Mouse (Mus musculus) spleen, adult 2 months (tissue): ENCODE data around the gene Cadm4. TPM values are rescaled to one million over a fixed set of nuclear protein-coding genes. Genes with fewer than 3 reads are reported as not detected.
"Not testable (repeated sequence)": the region's sequence is repeated elsewhere in the genome, so short reads cannot be mapped to it uniquely, and the experiment has no call there.

Experiments used
- DNase-seq, 2 experiments: peaks; one replicate each; pipeline versions ENCODE4 v3.0.0 to v3.0.0-alpha.2; 2012 to 2021; ENCODE audit warnings: low spot score in 2 of 2, low read depth in 1 of 2
- H3K27ac ChIP-seq: fragments of 200-500 bp; 2 replicates; pipeline ENCODE4 v1.5.1; 2012; ENCODE audit warnings: low read length, inconsistent platforms; ENCODE audit not compliant: insufficient read depth
- H3K27me3 ChIP-seq: fragments of 200-500 bp; 2 replicates; pipeline ENCODE4 v1.6.1; 2012; ENCODE audit warnings: mild to moderate bottlenecking, moderate library complexity, low read length, inconsistent platforms; ENCODE audit not compliant: control insufficient read depth, insufficient read depth
- H3K36me3 ChIP-seq: fragments of 200-500 bp; 2 replicates; pipeline ENCODE4 v1.6.1; 2012; ENCODE audit warnings: mild to moderate bottlenecking, low read length, inconsistent platforms; ENCODE audit not compliant: control insufficient read depth, insufficient read depth
- H3K4me1 ChIP-seq: fragments of 200-500 bp; 2 replicates; pipeline ENCODE4 v1.6.1; 2011; ENCODE audit warnings: inconsistent platforms; ENCODE audit not compliant: control insufficient read depth, insufficient read depth, insufficient read length
- H3K4me3 ChIP-seq: fragments of 200-500 bp; 2 replicates; pipeline ENCODE4 v1.5.1; 2011; ENCODE audit warnings: mild to moderate bottlenecking, inconsistent platforms; ENCODE audit not compliant: insufficient read depth, insufficient read length; ENCODE audit errors: extremely low read depth
- CTCF ChIP-seq: fragments of 200-500 bp; IDR thresholded peaks from 2 replicates; pipeline ENCODE4 v1.5.1; 2011; ENCODE audit warnings: mild to moderate bottlenecking, inconsistent platforms; ENCODE audit not compliant: insufficient read depth, insufficient read length, insufficient replicate concordance; ENCODE audit errors: extremely low read depth
- POLR2A ChIP-seq: fragments of 200-500 bp; IDR thresholded peaks from 2 replicates; pipeline ENCODE4 v1.6.1; 2011; ENCODE audit warnings: low read depth, low read length, inconsistent platforms
- WGBS: fragments of 180-500 bp; shearing (Covaris S2); methylation state at CpG from one replicate; pipeline ENCODE4 v1.1.7; 2018; 5-methylcytosine and 5-hydroxymethylcytosine counted together
- polyA plus RNA-seq: library from polyadenylated mRNA; depleted of rRNA; stranded (reverse); fragments of >200 nt; gene quantifications from 2 replicates; pipeline ENCODE4 v1.2.3, GENCODE M21; 2012

Cadm4 gene
- polyA plus RNA-seq, 1 experiment, result 33.1 TPM

DNA sequence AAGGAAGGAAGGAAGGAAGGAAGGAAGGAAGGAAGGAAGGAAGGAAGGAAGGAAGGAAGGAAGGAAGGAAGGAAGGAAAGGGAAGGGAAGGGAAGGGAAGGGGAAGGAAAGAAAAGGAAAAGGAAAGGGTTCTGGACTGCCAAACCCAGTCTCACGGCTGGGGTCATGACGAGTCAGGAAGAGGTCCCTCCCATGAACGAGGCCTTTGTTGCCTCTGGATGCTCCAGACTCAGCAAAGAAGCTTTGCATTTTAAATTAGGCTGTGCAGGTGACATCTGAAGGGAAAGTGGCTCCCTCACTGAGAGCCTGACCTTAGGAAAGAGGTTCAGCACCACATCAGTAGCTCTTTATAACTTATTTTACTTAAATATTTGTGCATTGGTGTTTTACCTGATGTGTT, 37.3 kb downstream of the Cadm4 start:
- TF ChIP-seq CTCF (no peak), POLR2A (no peak)
- Histone ChIP-seq H3K4me1 (no peaks in the 10 kb centered on the region), H3K27ac (no peak overlapping the region), H3K4me3 (no peak overlapping the region), H3K27me3 (no peaks in the 10 kb centered on the region), H3K36me3 (no peaks in the 10 kb centered on the region)
- no peak for DNase-seq
- WGBS, result 70% methylated on average over 3 of the region's 3 CpGs

DNA sequence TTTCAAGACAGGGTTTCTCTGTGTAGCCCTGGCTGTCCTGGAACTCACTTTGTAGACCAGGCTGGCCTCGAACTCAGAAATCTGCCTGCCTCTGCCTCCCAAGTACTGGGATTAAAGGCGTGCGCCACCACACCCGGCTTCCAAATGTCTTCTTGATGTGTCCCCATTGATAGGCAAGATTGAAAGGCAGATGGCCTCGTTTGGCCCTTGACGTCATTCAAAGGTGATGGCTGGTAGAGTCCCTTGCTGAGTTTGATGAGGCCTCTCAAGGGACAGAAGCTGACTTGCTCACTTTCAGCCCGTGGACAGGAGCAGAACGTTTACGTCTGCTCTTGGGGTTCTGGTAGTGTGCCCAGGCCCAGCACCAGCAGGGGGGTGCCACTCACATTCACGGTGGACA, 38.2 kb downstream of the Cadm4 start:
- H3K27me3 ChIP-seq, H3K4me3 ChIP-seq, H3K27ac ChIP-seq, H3K36me3 ChIP-seq, H3K4me1 ChIP-seq, DNase-seq: not testable (repeated sequence)
- 88% methylated on average over 10 of the region's 10 CpGs for WGBS

DNA sequence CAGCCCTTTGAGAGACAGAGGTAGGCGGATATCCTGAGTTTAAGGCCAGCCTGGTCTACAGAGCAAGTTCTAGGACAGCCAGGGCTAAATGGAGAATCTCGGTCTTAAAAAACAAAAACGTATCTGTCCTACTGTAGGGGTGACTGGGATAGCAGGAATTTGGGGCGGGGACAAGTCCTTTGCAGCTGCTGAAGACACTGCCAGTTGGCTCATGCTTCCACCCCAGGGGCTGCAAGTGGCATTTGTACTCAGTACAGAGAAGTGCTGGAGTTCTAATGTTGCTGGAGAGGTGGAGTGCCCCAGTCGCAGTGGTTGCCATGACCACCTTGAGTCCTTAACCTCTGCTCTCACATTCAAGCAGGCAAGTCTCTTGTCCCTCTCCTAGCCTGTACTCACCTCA, 41.0 kb downstream of the Cadm4 start:
- 69% methylated on average over 5 of the region's 5 CpGs for WGBS
- no peaks in the 10 kb centered on the region for H3K36me3 ChIP-seq
- TF ChIP-seq CTCF, result no peak
- no peak for TF ChIP-seq POLR2A
- no peaks in the 10 kb centered on the region for H3K4me1 ChIP-seq
- H3K4me3 ChIP-seq, result no peak overlapping the region
- no peak overlapping the region for H3K27ac ChIP-seq
- H3K27me3 ChIP-seq, result no peaks in the 10 kb centered on the region
- DNase-seq, result no peak

DNA sequence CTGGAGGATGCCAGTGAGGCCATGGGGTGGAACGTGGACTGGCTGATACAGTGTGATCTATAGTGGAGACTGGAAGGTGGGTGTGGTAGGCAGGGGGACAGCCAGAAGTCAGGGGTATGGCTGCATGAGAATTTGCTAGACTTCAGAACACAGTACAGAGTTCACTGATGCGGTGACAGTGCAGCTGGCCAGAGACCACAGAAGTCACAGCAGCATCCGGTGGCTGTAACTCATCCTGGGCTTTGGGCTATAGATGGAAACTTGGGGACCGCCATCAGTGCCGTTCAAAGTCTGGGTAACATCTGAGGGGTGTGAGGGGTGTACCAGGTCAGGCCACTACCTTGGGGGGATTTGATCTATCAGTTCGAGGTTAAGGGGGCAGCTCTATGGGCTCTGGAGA, 41.9 kb downstream of the Cadm4 start:
- 67% methylated on average over 6 of the region's 6 CpGs for WGBS
- no peak overlapping the region for H3K27ac ChIP-seq
- DNase-seq, result no peak
- no peak for TF ChIP-seq CTCF
- no peak for TF ChIP-seq POLR2A
- no peaks in the 10 kb centered on the region for H3K4me1 ChIP-seq
- no peaks in the 10 kb centered on the region for H3K27me3 ChIP-seq
- no peak overlapping the region for H3K4me3 ChIP-seq
- H3K36me3 ChIP-seq, result no peaks in the 10 kb centered on the region

DNA sequence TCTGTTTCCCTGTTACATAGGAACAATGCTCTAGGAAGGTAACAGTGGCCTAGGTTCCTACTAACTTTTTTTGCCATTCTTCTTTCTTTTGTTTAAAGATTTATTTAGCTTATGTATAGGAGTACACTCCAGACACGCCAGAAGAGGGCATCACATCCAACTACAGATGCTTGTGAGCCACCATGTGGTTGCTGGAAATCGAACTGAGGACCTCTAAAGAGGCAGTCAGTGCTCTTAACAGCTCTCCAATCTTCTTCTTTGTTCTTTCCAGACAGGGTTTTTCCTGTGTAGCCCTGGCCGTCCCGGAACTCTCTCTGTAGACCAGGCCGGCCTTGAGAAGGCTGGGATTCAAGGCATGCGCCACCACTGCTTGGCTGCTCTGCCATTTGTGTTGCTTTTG, 43.2 kb downstream of the Cadm4 start:
- DNase-seq, result no peak
- TF ChIP-seq POLR2A, result no peak
- no peak for TF ChIP-seq CTCF
- no peak overlapping the region for H3K27ac ChIP-seq
- H3K4me1 ChIP-seq, result no peaks in the 10 kb centered on the region
- WGBS, result 76% methylated on average over 6 of the region's 6 CpGs
- no peaks in the 10 kb centered on the region for H3K27me3 ChIP-seq
- H3K4me3 ChIP-seq, result no peak overlapping the region
- H3K36me3 ChIP-seq, result no peaks in the 10 kb centered on the region

DNA sequence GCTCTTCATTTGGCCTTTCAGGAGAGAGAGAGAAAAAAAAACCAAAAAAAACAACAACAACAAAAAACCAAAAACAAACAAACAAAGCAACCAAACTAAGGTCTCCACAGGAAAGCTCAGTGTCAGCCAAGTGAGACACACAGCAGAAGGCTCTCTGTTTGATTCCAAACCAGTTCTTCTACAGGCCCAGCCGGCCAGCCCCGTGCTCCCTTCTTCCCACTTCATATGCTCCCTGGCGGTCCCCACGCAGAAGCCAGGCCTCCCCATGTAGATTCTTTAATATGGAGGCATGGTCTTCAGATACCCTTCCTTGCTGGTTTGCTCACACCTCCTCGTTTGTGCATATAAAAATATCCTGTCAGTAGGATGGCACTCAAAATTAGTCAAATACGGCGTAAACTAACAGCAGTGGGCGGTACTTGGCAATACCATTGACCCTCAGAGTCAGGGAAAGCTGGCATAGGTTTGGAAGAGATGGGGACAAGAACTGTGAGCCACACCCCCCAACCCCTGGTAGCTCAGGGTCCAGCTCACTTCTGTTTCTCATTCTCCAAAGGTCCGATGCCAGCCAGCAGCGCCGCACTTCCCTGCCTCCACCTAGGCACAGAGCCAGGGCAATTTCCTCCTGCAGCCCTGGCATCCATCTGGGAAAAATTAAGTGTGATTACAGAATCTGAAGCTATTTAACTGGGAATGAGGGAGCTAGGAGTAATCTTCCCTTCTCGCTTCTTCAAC, 44.0 kb downstream of the Cadm4 start:
- no peaks in the 10 kb centered on the region for H3K36me3 ChIP-seq
- no peaks in the 10 kb centered on the region for H3K4me1 ChIP-seq
- TF ChIP-seq CTCF (no peak), POLR2A (no peak)
- H3K27ac ChIP-seq, result no peak overlapping the region
- no peak for DNase-seq
- no peak overlapping the region for H3K4me3 ChIP-seq
- H3K27me3 ChIP-seq, result no peaks in the 10 kb centered on the region
- WGBS, result 89% methylated on average over 12 of the region's 12 CpGs

DNA sequence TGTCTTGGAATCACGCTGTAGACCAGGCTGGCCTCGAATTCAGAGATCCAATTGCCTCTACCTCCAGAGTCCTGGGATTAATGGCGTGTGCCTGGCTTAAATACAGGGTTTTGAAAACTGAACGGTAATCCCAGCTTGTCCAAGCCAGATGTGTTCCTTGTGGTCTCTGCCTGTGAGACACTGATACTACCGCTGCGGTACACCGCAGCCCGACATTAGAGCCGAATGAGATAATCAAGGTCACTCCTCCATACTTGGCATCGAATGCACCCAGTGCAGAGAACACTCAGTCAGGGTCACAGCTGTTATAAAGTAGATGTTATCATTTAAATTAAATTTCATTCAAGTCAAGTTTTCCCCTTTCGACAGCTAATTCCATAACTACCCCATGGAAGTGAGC, 47.0 kb downstream of the Cadm4 start:
- no peak for DNase-seq
- Histone ChIP-seq H3K4me3 (no peak overlapping the region), H3K36me3 (peaks cover 8% of the 10 kb centered on the region), H3K27me3 (no peaks in the 10 kb centered on the region), H3K4me1 (no peaks in the 10 kb centered on the region), H3K27ac (no peak overlapping the region)
- TF ChIP-seq CTCF (no peak), POLR2A (no peak)
- 85% methylated on average over 11 of the region's 11 CpGs for WGBS
